In the genomic region with DNA sequence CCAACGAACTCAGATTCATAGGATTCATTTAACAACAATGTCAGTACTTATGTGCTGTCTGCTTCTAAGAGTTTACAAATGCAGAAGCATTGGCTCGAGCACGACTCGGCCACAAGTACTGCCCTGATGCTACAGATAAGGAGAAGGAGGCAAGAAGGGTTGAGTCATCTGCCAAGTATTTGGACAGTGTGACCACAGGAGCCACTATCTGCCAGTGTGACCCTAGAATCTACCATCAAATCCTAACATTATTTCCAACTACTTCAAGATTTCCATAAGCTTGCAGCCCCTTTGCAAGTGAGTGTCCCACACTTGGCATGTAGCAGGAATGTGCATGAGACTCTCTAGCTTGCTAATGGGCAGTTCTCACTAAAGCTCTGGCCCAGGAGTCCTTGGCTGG, we compare ENCODE assay signal across 19 mouse cellular contexts.
DNase-seq lines count a peak whose midpoint lies in the region; ATAC-seq lines count a peak whose summit lies in the region.
"Had no signal": no experiment of that assay in that cellular context is flagged by ENCODE, and none has a peak within 500 bp of the region (broad histone marks: within the 10 kb centered on the region; RNA-seq: fewer than 3 reads in every experiment).

No protein-coding gene starts in this region.

- DNase-seq in 416B (ENCODE audit: low read depth) (peak; percentile 30), MN1 (ENCODE audit: low spot score) (no peak)
- DNase-seq in Muller cell, postnatal 12 days (ENCODE audit: inconsistent ontology term): peak; percentile 43
- DNase-seq in c-Kit-positive CD71-negative TER-119-negative erythroid progenitor cells, embryonic 14.5 days (ENCODE audit: low read depth): peak; percentile 5
- no peak for DNase-seq in layer of hippocampus, adult 9-11 months
- DNase-seq in kidney, adult 11 months: no peak
- DNase-seq: adrenal gland, postnatal 10 days; cerebellum, adult 11-12 months; cerebellum, adult 9-11 months; cerebellum, postnatal 36 days; embryo, embryonic 11 days; gastrocnemius, adult 2 months; gastrocnemius, postnatal 36 days; heart, adult 2 months; kidney, adult 8-10 months had no signal

- peak; percentile 66; the same call in 1 of the 2 replicates for ATAC-seq in megakaryocyte progenitor cell, adult 5-6 weeks (replicated peaks; ENCODE audit: poor library complexity)
- no peak for ATAC-seq in erythroid progenitor cell, adult 5-6 weeks (replicated peaks; ENCODE audit: low FRiP score, poor library complexity, severe bottlenecking)
- ATAC-seq: forebrain, embryonic 13.5 days; intestine, embryonic 16.5 days had no signal

Comparison
In these comparisons a context has a peak if more than half of its experiments do, and no peak if none do; other contexts are left out.
1. DNase-seq: peak in 416B (single experiment), Muller cell, postnatal 12 days (single experiment) and c-Kit-positive CD71-negative TER-119-negative erythroid progenitor cells, embryonic 14.5 days (single experiment); none in MN1 (single experiment), layer of hippocampus, adult 9-11 months (single experiment) and kidney, adult 11 months (single experiment).